Mouse (Mus musculus) heart, postnatal 36 days (tissue): ENCODE data around the gene Endog. TPM values are rescaled to one million over a fixed set of nuclear protein-coding genes. Genes with fewer than 3 reads are reported as not detected.
A peak's percentile ranks its signal among the peaks of the same experiment; 100 is the strongest.
"Not testable (repeated sequence)": the region's sequence is repeated elsewhere in the genome, so short reads cannot be mapped to it uniquely, and the experiment has no call there.

Experiments
- DNase-seq, 2 experiments: peaks; one replicate each; pipeline ENCODE4 v3.0.0; 2021 to 2022
- intact Hi-C: fragments of 180-260 bp; cut with DNase I; formaldehyde crosslinking; loops from one replicate; pipeline ENCODE4 v1.15.1; 2025
- total RNA-seq, 2 experiments: library from RNA; stranded (reverse); gene quantifications; 2 replicates each; pipeline ENCODE4 v1.2.3; 2021

The Endog gene
- total RNA-seq, 2 experiments from 2014 or later, result 91.8 to 92.4 TPM

DNA sequence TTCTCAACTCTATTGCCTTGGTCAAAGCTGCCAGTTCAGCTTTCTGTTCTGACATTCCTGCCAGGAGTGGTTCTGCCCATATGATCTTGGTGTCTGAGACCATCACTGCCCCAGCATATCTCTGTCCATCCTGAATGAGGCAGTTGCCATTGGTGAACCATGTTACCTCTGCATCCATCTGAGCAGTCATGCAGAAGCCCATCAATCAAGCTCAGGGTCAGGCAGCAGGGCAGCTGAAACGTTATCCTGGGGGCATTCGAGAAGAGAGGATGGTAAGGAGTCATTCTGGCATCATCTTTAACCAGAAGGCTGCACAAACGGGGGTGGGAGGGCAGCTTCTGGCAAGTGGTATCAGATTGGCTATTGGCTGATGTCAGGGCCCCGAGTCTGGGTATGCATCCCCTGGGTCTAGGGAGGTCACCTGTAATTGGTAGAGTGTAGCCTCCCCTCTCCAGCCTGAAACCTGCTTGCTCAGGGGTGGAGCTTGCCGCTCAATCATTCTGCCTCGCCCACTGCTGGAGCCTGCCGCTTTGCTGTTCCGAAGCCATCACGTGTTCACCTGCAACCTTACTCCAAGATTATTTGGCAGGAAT is 6.9 kb upstream of the Endog start:
- DNase-seq, result no peak
- intact Hi-C loops, result loop anchor here (5.0 kb wide), 1 partner anchor 122 kb away; no protein-coding TSS in a partner anchor

DNA sequence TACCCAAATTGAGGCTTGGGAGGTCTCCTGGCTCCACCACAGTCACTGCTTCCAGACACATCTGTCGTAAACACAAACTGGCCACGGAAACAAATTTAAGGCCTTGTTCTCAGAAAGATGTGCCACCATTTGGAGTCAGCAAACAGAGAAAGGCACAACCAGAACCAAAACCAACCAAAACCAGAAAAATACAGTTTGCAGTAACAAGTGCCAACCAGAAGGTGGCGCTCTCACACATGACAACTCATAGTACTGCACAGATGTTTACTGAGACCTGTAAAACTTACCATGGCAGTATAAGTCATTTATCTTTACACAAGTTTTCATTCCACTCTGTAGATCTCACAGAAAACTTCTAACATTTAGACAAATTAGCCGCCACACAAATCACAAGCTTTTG is 4.6 kb upstream of the Endog start:
- DNase-seq, result no peak

DNA sequence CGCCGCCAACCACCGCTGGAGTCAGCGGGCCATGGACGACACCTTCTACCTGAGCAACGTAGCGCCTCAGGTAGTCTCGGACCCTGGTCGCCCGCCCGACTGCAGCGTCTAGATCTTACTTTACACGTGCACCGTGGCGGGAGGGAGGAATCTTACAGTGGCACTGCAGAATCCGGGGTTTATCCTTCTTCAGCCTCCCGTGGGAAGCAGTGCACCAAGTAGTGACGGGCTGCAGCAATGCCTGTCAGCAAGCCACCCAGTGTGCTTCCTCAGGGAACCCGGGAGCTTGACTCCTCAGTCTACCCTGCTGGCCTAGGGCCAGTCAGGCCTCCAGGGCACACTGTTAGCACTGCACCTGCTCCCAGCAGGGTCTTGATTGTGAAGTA is 697 bp downstream of the Endog start:
- intact Hi-C loops, result loop anchor here (2.0 kb wide), 1 partner anchor 99 kb away; no protein-coding TSS in a partner anchor
- DNase-seq, result no peak

More for the DNA sequence above, 4.6 kb upstream of the Endog start:
- intact Hi-C loops, result no loop called here

DNA sequence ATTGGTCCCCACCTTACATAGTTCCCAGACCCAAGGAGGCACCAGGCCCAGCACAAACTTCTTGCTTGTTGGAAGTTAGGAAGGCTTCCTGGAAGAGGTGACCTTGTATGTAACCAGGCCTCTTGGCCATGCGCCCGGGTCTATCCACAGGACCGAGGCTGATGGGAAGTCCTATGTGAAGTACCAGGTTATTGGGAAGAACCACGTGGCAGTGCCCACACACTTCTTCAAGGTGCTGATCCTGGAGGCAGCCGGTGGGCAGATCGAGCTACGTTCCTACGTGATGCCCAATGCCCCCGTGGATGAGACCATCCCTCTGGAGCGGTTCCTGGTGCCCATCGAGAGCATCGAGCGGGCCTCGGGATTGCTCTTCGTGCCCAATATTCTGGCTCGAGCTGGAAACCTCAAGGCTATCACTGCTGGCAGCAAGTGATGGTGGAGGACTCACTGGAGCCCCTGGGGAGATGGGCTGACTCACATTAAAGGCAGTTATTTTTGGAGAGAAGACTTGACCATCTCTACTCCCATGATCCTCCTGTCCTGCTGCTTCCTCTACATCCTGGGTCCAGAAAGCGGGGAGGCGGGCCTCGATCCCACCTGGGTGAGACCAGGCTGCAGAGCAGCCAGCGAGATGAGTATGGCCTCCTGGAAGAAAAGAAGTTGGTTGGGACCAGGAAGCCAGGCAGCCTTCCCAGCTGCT is 2.4 kb downstream of the Endog start:
- DNase-seq, result no peak
- intact Hi-C loops, result no loop called here

DNA sequence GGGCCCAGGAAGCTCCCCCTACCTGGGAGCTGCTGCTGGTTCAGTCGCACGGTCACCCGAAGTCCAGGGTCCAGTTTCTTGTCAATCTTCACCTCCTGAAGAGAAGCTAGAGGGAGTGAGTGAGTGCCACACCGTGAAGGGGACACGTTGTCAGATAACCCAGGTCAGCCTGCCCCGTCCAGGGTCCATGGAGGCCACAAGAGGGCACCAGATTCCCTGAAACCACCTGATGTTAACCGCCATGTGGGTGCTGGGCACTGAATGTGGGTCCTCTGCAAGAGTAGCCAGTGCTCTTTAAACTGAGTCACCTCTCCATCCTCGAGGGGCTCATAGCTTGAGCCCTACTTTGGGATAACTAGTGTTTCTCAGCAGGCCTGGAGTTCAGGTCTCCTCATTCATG is 4.6 kb downstream of the Endog start:
- no peak for DNase-seq
- intact Hi-C loops, result no loop called here

DNA sequence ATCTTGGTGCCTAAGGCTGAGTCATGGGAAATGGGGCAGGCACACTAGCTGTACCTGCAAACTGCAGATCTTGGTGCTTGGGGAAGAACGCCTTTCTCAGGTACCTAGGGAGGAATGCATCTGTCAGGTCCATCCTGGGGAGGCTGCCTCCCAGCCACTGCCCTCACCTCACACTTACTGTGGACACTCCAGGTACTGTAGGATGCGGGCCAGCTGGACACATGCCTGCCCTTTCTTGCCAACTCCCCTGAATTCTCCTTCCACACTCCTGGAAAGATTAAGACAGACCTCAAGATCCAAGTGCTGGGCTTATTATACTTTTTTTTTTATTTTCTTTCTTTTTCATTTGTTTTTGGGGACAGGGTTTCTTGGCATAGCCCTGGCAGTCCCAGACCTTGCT is 5.3 kb downstream of the Endog start:
- no peak for DNase-seq
- intact Hi-C loops, result no loop called here

DNA sequence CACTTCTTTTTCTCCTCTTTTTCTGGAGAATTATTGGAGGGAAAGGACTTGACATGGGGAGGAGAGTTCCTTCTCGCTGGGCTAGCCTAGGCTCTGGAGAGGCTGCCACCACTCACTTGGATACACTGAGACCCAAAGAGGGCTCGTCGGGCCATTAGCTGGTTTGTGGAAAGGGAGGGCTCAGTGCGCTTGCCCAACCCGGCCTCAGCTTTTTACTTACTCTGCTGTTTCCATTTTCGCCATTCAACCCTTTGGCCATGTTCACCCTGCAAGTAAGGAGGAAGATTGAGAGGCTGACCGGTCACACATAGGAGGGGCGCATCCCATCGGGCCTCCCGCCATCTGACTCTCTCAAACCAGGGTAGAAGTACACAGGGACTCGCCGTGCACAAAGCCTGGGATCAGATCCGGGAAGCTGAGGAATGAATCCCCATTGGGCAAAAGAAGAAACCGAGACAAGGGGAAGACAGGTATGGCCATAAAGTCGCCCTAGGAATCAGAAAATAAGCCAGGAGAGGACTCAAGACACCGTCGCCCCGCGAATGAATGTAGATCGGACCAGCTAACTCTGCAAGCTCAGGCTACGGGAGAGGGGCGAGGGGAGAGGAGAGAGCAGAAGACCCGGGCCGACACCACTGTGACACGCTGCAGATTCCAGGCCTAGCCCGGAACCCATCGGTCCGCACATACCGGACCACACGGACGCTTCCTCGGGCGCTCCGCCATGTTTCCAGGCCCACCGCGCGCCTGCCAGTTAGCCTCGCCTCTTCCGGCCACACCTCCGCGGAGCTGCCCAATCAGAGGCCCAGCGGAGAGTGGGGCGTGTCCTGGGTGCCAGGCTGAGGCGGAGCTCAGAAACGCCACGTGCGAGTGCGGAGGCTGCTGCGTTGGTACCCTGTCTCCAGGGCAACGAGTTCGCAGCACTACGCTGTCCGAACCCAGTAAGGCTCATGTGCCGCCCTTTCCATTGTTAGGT is 6.7 kb downstream of the Endog start, which contains the start of gene Spout1:
Gene Spout1, minus strand, starts transcription at position 760 of the 976 bp plus-strand sequence.
- intact Hi-C loops, result loop anchor here (1.0 to 2.0 kb wide), 3 partner anchors 25 to 93 kb away; partner anchors contain the start of gene Lrrc8a
- peak; percentile 91 to 94 for DNase-seq

DNA sequence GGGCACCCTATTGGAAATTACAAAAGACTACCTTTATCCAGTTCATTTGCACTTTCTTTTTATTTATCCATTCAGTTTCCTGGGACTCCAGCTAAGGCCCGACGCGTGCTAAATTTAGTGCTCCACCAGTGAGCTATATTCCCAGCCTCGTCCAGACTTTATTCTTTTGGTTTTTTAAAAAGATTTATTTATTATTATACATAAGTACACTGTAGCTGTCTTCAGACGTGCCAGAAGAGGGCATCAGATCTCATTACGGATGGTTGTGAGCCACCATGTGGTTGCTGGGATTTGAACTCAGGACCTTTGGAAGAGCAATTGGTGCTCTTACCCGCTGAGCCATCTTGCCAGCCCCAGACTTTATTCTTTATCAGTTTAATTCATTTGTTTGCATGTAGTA is 7.4 kb downstream of the Endog start:
- not testable (repeated sequence) for DNase-seq
- intact Hi-C loops, result loop anchor here (1.0 to 2.0 kb wide), 3 partner anchors 24 to 92 kb away; partner anchors contain the start of gene Lrrc8a

DNA sequence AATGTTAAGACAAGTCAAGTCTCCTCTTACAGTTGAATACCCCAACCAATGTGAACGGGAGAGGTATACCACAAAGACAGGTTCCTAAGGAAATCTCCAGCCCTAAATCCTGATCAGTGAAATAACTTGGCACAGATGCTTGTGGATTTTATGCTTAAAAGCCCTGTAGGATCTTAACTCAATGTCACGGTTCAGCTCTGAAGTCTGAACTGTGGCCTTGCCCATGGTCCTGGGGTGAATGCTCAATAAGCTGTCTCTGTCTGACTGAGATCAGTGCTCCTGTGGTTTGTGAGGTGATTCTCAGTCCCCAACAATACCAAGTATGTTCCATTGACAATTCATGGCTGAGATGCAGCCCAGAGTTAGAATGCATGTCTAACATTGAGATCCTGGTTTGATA is 11.1 kb downstream of the Endog start:
- DNase-seq, result no peak
- intact Hi-C loops, result no loop called here

DNA sequence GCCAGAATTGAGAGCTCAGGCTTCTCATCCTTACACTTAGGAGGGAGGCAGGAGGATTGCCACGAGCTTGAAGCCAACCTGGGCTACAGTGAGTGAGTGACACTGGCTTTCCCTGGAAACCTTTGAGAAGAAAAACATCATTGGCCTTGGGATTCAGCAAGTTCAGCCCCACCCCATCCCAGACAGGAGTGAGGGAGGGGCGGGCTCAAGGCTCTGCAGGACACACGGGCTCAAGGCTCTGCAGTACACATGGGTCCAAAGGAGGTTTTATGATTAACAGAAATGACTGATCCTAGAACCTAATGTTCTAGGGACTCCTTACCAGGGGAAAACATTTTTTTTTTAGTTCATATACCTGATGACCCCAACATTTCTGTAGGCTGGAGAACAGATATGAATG is 12.4 kb downstream of the Endog start:
- intact Hi-C loops, result no loop called here
- no peak for DNase-seq

DNA sequence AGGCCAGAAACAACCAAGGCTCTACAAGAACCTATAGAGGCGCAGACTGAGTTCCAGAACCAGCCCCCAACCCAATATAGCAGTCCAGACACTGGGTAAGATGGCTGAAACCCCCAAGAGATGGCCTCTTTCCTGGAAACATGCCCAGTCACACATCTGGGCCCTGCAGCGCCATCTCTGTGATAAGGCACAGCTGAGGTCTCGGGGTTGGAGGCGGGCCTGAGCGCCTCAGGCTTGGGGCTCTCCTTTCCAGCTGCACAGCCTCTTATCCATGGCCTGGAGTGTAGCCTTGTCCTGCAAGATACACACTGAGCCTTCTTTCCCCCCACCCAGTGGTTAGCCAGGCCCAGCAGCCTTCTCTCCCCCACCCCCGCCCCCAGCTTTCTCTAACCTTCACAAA is 14.0 kb downstream of the Endog start:
- intact Hi-C loops, result no loop called here
- DNase-seq, result no peak

DNA sequence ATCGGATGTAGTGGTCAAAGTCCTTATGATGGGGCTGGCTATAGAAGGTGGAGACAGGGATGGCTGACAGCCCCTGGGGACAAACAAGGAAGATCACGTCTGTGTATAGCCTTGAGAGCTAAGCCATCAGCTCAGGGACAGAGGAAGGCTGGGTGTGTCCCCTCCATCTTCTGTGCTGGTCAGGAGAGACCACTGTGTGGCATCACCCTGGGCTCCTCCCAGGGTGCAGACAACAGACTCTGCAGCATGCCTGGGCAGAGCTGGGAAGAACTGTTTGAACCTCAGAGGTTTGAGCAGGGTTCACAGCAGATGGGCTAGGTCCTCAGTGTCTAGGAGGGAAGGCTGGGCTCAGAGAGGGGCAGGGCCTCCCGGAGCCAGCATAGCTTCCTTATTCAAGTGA is 14.4 kb downstream of the Endog start:
- DNase-seq, result no peak
- intact Hi-C loops, result no loop called here

DNA sequence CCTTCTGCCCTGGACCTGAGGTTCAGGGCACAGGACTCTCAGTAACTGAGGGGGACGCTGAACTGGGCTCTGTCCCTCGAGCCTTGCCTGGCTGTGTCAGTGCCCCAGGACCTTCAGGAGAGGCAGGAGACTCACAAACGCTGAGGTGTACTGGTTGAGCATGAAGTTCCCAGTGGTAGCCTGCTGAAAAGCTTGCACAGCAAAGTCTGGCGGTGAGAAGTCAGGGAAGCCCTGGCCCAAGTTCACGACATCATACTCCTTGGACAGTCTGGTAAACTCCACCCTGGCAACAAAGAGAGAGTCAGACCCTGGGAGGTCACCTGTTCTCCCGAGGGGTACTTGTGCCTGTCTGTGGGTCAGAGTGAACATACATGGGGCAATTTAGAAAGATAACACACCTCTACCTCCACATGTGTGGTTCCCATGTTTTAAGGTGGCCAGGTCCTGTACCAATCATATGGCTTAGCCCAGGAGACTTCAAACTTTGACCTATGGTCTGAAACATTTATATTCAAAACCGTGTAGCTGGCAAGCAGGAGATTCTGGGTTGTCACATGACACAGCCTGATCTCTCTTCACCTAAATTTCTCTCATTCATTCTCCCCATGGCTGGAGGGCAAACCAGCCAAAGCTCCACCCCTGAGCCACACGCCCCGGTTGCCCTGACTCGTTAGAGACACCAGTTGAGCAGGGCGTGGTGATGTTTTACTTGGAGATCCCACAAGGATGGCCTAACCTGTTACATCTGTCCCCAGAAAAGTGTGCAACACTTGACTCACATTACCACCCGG is 20.7 kb downstream of the Endog start:
- intact Hi-C loops, result no loop called here

DNA sequence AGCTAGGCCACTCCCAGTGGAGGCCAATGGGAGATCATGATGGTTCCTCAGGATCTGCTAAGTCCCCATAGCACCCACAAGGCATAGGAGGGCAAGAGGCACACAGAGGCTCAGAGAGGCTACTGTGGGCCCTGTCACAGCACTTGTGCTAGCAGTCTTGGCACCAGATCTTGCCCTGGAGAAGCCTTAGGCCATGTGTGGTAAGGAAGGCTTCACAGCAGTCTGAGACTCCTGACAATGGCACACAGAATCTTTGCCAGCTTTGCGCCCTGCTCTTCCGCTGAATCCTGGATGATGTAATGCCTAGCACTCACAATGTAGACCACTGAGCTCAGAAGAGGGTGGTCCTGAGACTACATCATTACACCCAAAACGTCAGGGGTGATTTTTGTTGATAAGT is 23.4 kb downstream of the Endog start:
- DNase-seq, result no peak
- intact Hi-C loops, result no loop called here

More for the DNA sequence above, 20.7 kb downstream of the Endog start:
- no peak for DNase-seq

DNA sequence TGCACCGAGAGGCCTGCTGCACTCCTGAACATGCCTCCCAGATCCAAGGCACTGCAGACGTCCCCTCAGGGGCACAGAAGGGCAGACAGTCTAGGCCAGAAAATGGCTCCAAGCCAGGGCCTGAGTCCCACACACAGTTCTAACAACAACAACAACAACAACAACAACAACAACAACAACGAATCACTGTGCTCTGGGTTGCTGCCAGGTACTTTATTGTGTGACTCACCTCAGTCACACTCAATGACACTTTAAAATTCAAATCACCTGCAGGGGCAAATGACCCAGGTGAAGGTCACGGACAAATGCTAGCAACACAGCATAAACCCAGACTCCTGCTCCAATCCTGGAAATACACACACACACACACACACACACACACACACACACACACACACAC is 26.7 kb downstream of the Endog start:
- DNase-seq, result no peak
- intact Hi-C loops, result no loop called here

DNA sequence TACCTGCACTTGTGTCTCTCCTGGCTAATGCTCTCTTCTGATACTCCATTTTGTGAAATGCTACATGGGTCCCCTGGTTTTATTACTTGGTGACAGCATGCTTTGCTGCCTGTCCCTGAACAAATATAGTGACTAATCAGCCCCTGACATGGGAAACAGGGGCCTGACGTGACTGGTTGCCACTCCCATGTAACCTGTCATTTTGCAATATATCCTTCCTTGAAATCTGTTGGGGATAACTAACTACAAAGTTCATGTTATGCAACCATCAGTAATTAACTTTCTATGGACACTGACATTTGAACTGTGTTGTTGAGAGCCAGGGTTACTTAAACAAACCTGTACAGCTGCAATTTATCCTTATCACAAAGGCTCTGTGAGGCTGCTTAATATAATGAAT is 28.7 kb downstream of the Endog start:
- intact Hi-C loops, result no loop called here
- no peak for DNase-seq

DNA sequence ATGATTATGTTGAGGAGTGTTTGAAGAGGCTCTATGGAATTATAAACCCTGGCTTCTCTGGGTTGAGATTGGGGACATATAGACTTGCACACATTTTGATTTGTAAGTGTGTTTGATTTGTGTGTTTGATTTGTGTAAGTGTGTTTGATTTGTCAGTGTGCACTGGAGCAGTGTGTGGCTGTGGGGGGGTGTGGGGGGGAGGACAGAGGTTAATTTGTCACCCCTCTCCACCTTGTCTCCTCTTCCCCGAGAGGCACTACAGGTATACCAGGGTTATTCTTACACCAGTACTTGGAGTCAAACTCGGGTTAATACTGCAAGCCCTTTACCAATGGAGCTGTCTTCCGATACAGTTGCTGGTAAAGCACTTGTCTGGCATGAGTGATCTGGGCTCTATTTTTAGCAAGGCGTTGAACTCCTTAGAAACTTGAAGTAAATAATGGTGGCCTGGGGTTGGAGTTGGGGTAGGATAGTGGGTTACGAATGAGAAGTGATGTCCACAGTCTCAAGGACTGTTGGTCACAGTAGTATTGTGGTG is 29.2 kb downstream of the Endog start:
- intact Hi-C loops, result no loop called here
- DNase-seq, result no peak

DNA sequence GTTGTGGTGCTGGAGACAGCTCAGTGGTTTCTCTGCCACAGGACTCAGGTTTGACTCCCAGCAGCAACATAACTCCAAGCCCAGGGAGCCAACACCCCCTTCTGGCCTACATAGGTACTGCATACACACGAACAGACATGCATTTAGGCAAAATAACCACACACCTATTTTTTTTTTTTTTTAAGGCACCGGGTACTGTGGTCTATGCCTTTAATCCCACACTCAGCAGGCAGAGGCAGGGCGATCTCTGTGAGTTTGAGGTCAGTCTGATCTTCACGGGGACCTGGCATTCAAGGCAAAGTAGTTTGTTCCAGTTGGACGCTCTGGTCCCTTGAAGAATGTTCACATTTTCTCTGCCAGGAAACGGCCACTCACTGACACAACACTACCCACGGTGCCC is 32.1 kb downstream of the Endog start:
- DNase-seq, result no peak

DNA sequence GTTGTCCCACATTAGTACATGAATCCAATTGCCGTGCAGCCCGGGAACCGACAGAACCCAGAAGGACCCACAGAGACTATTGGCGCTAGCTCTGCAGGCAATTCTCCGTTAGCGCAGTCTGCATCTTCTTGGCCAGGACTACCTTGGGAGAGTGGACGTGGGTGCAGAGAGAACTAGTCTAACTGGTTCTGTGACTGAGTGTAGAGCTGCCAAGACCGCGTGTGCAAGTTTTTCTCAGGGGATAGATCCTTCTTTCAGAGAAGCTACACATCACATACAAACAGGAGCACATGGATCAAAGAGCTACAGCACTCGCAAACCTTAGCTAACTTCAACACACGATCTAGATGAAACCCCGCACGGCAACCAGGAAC is 33.9 kb downstream of the Endog start:
- intact Hi-C loops, result loop anchor here (2.0 kb wide), 1 partner anchor 66 kb away; no protein-coding TSS in a partner anchor
- DNase-seq, result peak in 1 of 2 experiments; percentile 44

More for the DNA sequence above, 32.1 kb downstream of the Endog start:
- intact Hi-C loops, result loop anchor here (2.0 kb wide), 1 partner anchor 25 kb away; the partner anchor contains the start of gene Spout1
